Mouse (Mus musculus) bone marrow macrophage, adult 2 months (primary cell): ENCODE results near the gene Snx30. TPM values are rescaled to one million over a fixed set of nuclear protein-coding genes. Genes with fewer than 3 reads are reported as not detected.
"Not testable (repeated sequence)": the region's sequence is repeated elsewhere in the genome, so short reads cannot be mapped to it uniquely, and the experiment has no call there.

Experiments used
- H3K27ac ChIP-seq: 2 replicates; pipeline ENCODE4 v1.5.1; 2012; ENCODE audit warnings: low read depth, low read length; ENCODE audit not compliant: insufficient read depth
- H3K4me1 ChIP-seq: 2 replicates; pipeline ENCODE4 v1.6.1; 2012; ENCODE audit warnings: low read length; ENCODE audit not compliant: control insufficient read depth, insufficient read depth
- H3K4me3 ChIP-seq: 2 replicates; pipeline ENCODE4 v1.5.1; 2012; ENCODE audit warnings: mild to moderate bottlenecking, low read length, moderate library complexity; ENCODE audit not compliant: insufficient read depth
- CTCF ChIP-seq: IDR thresholded peaks from 2 replicates; pipeline ENCODE4 v1.5.1; 2012; ENCODE audit warnings: low read depth, mild to moderate bottlenecking, low read length, moderate library complexity
- POLR2A ChIP-seq: IDR thresholded peaks from 2 replicates; pipeline ENCODE4 v1.6.1; 2012; ENCODE audit warnings: mild to moderate bottlenecking, low read depth, low read length, borderline replicate concordance
- polyA plus RNA-seq: library from polyadenylated mRNA; stranded (reverse); fragments of >200 nt; gene quantifications from 2 replicates; pipeline ENCODE4 v1.2.4, GENCODE M21; 2012; ENCODE audit not compliant: missing spikeins, insufficient read depth, insufficient read length

Gene Snx30
- polyA plus RNA-seq, 1 experiment = 29.7 TPM

DNA sequence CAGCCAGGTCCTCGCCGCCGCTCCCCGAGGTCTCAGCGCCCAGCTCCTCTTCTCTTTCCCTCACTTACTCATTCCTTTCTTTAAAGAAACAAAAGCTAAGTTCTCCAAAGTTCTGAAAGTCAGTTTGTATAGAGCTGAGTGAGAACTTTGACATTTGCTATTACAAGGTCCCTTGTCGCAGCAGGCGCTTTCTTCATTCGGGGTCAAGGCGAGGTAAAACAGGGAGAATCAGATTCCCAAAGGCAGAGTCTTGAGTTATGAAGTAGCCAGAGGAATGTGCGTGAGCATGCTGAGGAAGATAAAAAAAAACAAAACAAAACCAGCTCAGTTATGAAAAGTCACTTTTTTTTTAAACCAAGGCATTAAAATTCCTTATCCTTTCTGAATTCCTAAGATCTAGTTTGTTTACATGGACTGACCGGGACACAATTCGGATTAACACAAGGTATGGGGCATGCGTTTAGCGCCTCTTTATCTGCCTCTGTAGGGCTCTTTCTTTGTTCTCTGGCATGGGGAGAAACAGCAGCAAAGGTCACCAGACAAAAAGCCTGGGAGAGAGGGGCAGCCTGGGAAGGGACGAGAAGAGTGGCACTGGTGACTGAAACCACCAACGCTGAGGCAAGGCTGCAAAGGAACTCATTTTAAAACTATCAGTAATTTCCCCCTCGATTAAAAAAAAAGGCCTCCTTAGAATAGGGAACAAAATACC lies 33.3 kb upstream of the Snx30 start:
- Histone ChIP-seq H3K4me3 (no peak overlapping the region), H3K27ac (no peak overlapping the region), H3K4me1 (peaks cover 3% of the 10 kb centered on the region)
- TF ChIP-seq CTCF (no peak), POLR2A (no peak)

DNA sequence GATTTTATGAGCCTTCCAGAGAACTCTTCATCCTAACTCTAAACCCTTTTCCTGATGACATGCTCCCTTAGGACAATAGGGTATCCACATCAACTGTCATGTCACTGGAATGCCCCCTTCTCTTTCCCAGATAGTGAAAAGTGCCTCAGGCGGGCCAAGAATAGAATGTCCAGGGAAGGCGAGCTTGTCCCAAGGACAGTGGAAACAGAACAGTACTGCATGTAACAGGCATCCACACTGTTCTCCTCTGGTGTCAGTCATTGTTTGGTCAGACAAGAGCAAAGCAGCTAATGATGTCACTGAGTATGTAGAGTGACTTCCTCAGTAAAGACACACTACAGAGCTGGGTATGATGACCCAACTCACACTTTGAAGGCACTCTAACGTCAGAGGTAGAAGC lies 27.8 kb upstream of the Snx30 start:
- Histone ChIP-seq H3K4me1 (peaks cover 16% of the 10 kb centered on the region), H3K27ac (no peak overlapping the region), H3K4me3 (no peak overlapping the region)
- no peak for TF ChIP-seq POLR2A

DNA sequence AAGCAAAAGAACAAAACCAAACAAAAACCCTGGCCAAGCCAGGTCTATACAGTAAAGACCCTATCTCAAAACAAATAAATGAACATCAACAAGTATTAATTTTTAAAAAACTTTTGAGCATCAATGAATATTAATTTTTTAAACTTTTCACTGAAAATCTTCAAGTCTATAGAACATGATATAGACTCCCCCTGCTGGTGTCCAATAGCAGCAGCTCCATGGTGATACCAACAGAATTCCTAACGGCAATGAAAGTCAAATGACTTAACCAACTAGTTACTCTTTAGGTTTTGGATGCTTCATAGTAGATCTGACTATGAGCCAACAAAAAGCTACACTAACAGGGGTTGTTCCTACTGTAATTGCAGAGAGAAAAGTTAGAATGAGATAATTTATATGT lies 25.1 kb upstream of the Snx30 start:
- Histone ChIP-seq H3K4me3 (no peak overlapping the region), H3K27ac (no peak overlapping the region), H3K4me1 (peaks cover 17% of the 10 kb centered on the region)
- TF ChIP-seq POLR2A (no peak), CTCF (no peak)

DNA sequence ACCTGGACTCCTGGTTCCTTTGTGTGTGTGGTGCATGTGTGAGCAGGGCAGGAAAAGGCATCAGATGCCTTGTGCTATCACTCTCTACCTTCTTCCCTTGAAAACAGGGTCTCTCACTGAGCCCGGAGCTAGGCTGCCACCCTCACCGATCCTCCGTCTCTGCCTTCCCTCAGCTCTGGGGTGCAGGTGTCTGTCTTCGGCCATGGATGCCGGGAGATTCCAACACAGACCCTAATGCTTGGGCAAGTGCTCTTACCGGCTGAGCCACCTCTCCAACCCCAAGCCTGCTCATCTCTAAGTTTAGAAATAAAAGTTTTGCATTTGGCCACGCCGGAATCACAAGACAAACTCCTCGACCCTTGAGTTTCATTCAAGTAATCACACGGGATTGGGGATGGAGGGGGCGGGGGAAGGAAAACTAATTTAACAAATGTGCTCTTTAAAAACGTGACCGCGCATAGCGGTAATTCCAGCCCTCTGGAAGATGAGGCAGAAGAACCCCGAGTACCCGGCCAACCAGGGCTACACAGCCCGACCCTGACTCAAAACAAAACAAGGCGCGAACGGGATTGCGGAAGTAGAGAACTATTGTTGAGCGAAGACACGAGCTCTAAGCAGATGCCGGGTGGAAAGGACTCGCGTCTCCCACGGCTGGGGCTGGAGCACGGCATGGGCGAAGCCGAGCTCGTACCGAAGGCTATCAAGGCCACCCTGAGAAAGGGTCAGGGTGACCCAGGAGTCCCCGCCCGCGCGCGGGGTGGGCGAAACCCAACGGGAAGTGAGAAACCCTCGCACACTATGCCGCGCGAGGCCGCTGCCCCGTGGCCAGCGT lies 22.6 kb upstream of the Snx30 start:
- peak overlapping the region; percentile 59 for H3K27ac ChIP-seq
- peak overlapping the region; percentile 87 for H3K4me3 ChIP-seq
- no peak for TF ChIP-seq POLR2A
- no peak for TF ChIP-seq CTCF
- H3K4me1 ChIP-seq = peaks cover 20% of the 10 kb centered on the region

DNA sequence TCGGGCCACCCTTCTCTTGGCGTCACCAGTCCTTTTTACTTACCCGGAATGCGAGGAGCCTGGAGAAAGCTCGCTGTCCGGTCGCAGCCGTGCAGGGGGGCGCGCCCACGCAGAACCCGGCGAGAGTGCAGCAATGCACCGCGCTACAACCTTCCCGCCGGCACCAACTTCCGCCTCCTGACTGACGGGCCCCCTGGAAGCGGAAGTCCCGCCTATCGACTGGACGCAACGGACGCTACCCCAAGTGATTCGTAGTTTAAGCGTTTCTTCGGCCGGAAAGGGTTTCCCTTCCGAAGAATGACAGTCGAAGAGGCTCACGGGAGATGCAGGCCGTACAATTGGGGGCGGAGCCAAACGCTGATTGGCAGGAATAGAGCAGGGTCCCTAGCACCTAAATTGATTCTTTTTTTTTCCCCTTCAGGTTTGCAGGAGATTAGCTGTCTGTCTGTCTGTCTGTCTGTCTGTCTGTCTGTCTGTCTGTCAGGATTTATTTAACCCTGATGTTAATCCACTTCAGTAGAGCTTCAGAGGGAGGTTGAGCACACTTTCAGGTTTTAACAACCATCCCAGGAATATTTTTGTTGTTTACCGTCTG lies 21.9 kb upstream of the Snx30 start:
- Histone ChIP-seq H3K4me1 (peaks cover 19% of the 10 kb centered on the region), H3K27ac (peak overlapping the region; percentile 59), H3K4me3 (peak overlapping the region; percentile 87)
- TF ChIP-seq POLR2A (no peak), CTCF (no peak)

DNA sequence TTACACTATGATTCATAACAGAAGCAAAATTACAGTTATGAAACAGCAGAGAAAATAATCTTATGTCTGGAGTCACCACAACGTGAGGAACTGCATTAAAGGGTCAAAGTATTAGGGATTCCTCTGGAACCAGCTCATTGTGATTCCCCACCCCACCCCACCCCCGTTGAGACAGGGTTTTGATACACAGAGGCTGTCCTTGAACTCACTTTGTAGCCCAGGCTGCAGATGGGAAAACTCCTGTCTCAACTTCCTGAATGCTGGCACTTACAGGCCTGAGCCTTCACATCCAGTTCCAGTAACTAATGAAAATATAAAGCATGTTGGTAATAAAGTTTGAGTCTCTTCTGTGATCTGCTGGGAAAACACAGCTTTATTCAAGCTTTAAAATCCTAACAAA lies 20.2 kb upstream of the Snx30 start:
- TF ChIP-seq POLR2A (no peak), CTCF (no peak)
- peaks cover 11% of the 10 kb centered on the region for H3K4me1 ChIP-seq

DNA sequence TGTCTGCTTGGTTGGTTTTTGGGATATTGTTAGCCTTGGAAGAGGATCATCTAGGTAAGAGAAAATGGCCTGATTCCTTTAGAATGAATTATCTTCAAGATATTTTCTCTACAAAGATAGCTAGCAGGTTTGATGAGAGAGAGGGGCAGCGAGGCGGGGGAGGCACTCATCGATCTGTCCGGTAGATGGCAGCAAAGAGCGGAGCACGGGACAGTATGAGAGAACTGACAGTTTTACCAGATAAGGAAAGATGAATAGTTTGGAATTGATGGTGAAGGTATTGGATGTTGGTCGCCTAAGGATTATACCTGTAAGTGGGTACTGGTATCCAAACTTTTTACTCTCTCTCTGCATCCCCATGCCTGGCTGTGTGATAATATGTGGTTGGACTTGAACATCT lies 19.0 kb upstream of the Snx30 start:
- Histone ChIP-seq H3K4me1 (peaks cover 9% of the 10 kb centered on the region), H3K27ac (peak overlapping the region; percentile 75; the same call in 1 of the 2 replicates), H3K4me3 (no peak overlapping the region)
- TF ChIP-seq CTCF (peak; percentile 94), POLR2A (no peak)

More for the DNA sequence above, 20.2 kb upstream of the Snx30 start:
- H3K4me3 ChIP-seq = no peak overlapping the region
- H3K27ac ChIP-seq = peak overlapping the region; percentile 77

DNA sequence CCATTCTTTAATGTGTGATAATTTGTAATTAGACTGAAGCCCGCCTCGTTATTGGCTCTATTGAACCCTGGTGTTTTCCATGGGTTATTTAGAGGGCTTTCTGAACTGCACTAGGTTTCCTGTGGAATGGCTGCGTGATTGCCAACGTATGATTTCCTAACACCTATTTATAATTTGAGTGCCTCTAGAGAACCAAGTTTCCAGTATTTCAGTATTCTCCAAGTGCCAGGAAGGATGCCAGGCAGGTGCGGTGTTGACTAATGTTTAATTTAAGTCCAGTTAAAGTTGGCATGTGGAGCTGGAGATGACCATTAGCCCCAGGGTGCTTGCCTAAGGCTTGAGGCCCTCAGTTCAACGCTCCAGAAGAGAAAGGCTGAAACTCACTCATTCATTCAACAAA lies 18.5 kb upstream of the Snx30 start:
- TF ChIP-seq POLR2A (no peak), CTCF (no peak)
- Histone ChIP-seq H3K4me3 (no peak overlapping the region), H3K27ac (no peak overlapping the region), H3K4me1 (peaks cover 8% of the 10 kb centered on the region)

DNA sequence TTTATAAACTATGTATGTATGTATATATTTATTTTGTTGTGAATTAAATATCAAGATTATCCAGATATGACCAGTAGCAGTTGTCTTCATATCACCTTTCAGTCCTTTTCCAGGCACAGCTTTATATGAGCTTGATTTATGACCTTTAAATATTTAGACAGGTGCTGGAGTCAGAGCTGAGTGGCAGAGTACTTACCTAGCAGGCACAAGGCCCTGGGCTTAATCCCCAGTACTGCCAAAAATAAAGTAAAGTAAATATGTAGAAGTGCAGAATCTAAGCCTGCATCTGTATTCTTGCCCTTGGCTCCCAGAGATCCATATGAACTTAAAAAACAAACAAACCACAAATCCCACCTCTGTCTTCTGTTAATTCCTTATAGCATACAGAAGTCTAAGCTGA lies 16.6 kb upstream of the Snx30 start:
- peaks cover 8% of the 10 kb centered on the region for H3K4me1 ChIP-seq
- no peak overlapping the region for H3K27ac ChIP-seq
- TF ChIP-seq CTCF (no peak), POLR2A (no peak)
- H3K4me3 ChIP-seq = no peak overlapping the region

DNA sequence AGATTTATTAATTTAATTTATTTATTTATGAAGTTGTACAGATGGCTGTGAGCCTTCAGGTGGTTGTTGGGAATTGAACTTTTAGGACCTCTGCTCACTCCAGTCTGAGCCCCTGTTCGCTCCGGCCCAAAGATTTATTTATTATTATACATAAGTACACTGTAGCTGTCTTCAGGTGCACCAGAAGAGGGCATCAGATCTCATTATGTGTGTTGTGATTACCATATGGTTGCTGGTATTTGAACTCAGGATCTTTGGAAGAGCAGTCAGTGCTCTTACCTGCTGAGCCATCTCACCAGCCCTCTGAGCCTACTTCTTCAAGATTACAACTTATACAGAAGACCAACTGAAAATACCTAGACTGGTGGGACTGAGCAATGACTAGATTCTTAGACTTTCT lies 12.0 kb upstream of the Snx30 start:
- H3K27ac ChIP-seq, H3K4me3 ChIP-seq, H3K4me1 ChIP-seq: not testable (repeated sequence)
